In genomic region chr19:58065001-58065314, GRCm38 (mm10) we compare ENCODE assay signal across 12 mouse cellular contexts.
DNase-seq lines count a peak whose midpoint lies in the region; ATAC-seq and TF ChIP-seq lines count a peak whose summit lies in the region.
"Had no signal": no experiment of that assay in that cellular context is flagged by ENCODE, and none has a peak within 500 bp of the region (broad histone marks: within the 10 kb centered on the region; RNA-seq: fewer than 3 reads in every experiment).

No protein-coding gene starts in this region.

- TF ChIP-seq CTCF in lung, adult 2 months (IDR thresholded peaks at IDR 0.05; ENCODE audit: insufficient read depth, low read length) = no peak

- H3K9ac ChIP-seq in kidney, embryonic 15.5 days = no peak overlapping the region
- H3K9ac ChIP-seq in forebrain, embryonic 13.5 days = no peak overlapping the region
- H3K9ac ChIP-seq: neural tube, embryonic 13.5 days had no signal

- H3K4me1 ChIP-seq in kidney, embryonic 15.5 days = peaks cover 51% of the 10 kb centered on the region
- no peaks in the 10 kb centered on the region; the same call in 1 of the 2 replicates for H3K4me1 ChIP-seq in lung, adult 2 months (ENCODE audit: control insufficient read depth, insufficient read depth, low read length)
- peaks cover 33% of the 10 kb centered on the region for H3K4me1 ChIP-seq in forebrain, embryonic 13.5 days

- no peaks in the 10 kb centered on the region for H3K36me3 ChIP-seq in kidney, embryonic 15.5 days
- H3K36me3 ChIP-seq in forebrain, embryonic 13.5 days (ENCODE audit: poor library complexity, severe bottlenecking) = no peaks in the 10 kb centered on the region
- H3K36me3 ChIP-seq: G1E; neural tube, embryonic 13.5 days had no signal

- no peak for DNase-seq in kidney, adult 9 months
- peak; percentile 53 for DNase-seq in T-cell, adult 2 months (ENCODE audit: low spot score)
- DNase-seq in lung, adult 2 months = peak; percentile 9
- DNase-seq in naive thymus-derived CD4-positive, alpha-beta T cell, adult 2 months (ENCODE audit: low read depth) = peak; percentile 35
- DNase-seq in layer of hippocampus, adult 8-10 months (ENCODE audit: low spot score in 2 of 2) = no peak
- no peak for DNase-seq in frontal cortex, postnatal 36 days (ENCODE audit: low spot score in 2 of 2)
- DNase-seq: adrenal gland, postnatal 36 days; thymus, adult 2 months had no signal

- H3K4me3 ChIP-seq in kidney, embryonic 15.5 days (replicated peaks) = no peak overlapping the region
- H3K4me3 ChIP-seq in lung, adult 2 months (replicated peaks; ENCODE audit: extremely low read depth, low read depth, low read length) = no peak overlapping the region
- no peak overlapping the region for H3K4me3 ChIP-seq in forebrain, embryonic 13.5 days
- H3K4me3 ChIP-seq: neural tube, embryonic 13.5 days had no signal

- no peaks in the 10 kb centered on the region for H3K27me3 ChIP-seq in kidney, embryonic 15.5 days
- 0 out of 2 replicates have a peak, but pooled peaks cover 7% of the 10 kb centered on the region for H3K27me3 ChIP-seq in forebrain, embryonic 13.5 days

- no peak overlapping the region for H3K4me2 ChIP-seq in kidney, embryonic 15.5 days
- no peak overlapping the region for H3K4me2 ChIP-seq in forebrain, embryonic 13.5 days
- H3K4me2 ChIP-seq: neural tube, embryonic 13.5 days had no signal

- no peak for TF ChIP-seq POLR2A in lung, adult 2 months (IDR thresholded peaks at IDR 0.05; ENCODE audit: borderline replicate concordance, extremely low read depth, low read depth, low read length)

- no peak for ATAC-seq in kidney, embryonic 15.5 days (replicated peaks; ENCODE audit: low FRiP score)
- ATAC-seq in forebrain, embryonic 13.5 days = no peak

- WGBS in kidney, embryonic 15.5 days = 64% methylated on average over 5 of the region's 5 CpGs
- WGBS in lung, adult 2 months = 28% methylated on average over 5 of the region's 5 CpGs
- 67% methylated on average over 5 of the region's 5 CpGs for WGBS in forebrain, embryonic 13.5 days

- H3K9me3 ChIP-seq in kidney, embryonic 15.5 days (replicated peaks) = no peaks in the 10 kb centered on the region
- no peaks in the 10 kb centered on the region for H3K9me3 ChIP-seq in forebrain, embryonic 13.5 days (replicated peaks)
- H3K9me3 ChIP-seq: neural tube, embryonic 13.5 days had no signal

- 0 out of 2 replicates have a peak overlapping the region, but pooled peaks have one; percentile 22 for H3K27ac ChIP-seq in kidney, embryonic 15.5 days
- no peak overlapping the region for H3K27ac ChIP-seq in forebrain, embryonic 13.5 days
- H3K27ac ChIP-seq: neural tube, embryonic 13.5 days had no signal

Comparison
In these comparisons a context has a peak if more than half of its experiments do, and no peak if none do; other contexts are left out.
1. DNase-seq: peak in T-cell, adult 2 months (single experiment), lung, adult 2 months (single experiment) and naive thymus-derived CD4-positive, alpha-beta T cell, adult 2 months (single experiment); none in kidney, adult 9 months (single experiment), layer of hippocampus, adult 8-10 months (0 of 2) and frontal cortex, postnatal 36 days (0 of 2).